Mouse (Mus musculus): ENCODE measurements around the gene Gal3st4.

Gene Gal3st4

GRCm38 (mm10) chr5:138262001-138262400 is 10.6 kb downstream of the Gal3st4 start:
- DNase-seq (ENCODE audit: low spot score in 2 of 2), result no peak

- DNase-seq (ENCODE audit: low spot score in 2 of 2), result no peak
Observed at GRCm38 (mm10) chr5:138260834-138261233, 11.8 kb downstream of the Gal3st4 start.

GRCm38 (mm10) chr5:138260051-138260450 is 12.6 kb downstream of the Gal3st4 start:
- no peak for DNase-seq (ENCODE audit: low spot score in 2 of 2)

GRCm38 (mm10) chr5:138258993-138259392 is 13.6 kb downstream of the Gal3st4 start:
- no peak for DNase-seq (ENCODE audit: low spot score in 2 of 2)

GRCm38 (mm10) chr5:138258542-138258941 is 14.1 kb downstream of the Gal3st4 start:
- DNase-seq (ENCODE audit: low spot score in 2 of 2), result no peak

GRCm38 (mm10) chr5:138258078-138258477 is 14.6 kb downstream of the Gal3st4 start:
- no peak for DNase-seq (ENCODE audit: low spot score in 2 of 2)

- no peak for DNase-seq (ENCODE audit: low spot score in 2 of 2)
Observed at GRCm38 (mm10) chr5:138257585-138257978, 15.1 kb downstream of the Gal3st4 start.

GRCm38 (mm10) chr5:138256966-138257584 is 15.6 kb downstream of the Gal3st4 start:
- DNase-seq (ENCODE audit: low spot score in 2 of 2), result peak in 1 of 2 experiments; percentile 31

GRCm38 (mm10) chr5:138256094-138256467 is 16.6 kb downstream of the Gal3st4 start:
- DNase-seq (ENCODE audit: low spot score in 2 of 2), result no peak

- peak; percentile 76 to 84 for DNase-seq (ENCODE audit: low spot score in 2 of 2)
Observed at GRCm38 (mm10) chr5:138255353-138256093, 17.1 kb downstream of the Gal3st4 start, which contains the start of gene Lamtor4. Gene Lamtor4, plus strand, starts transcription at chr5:138255482.

- no peak for DNase-seq (ENCODE audit: low spot score in 2 of 2)
Observed at GRCm38 (mm10) chr5:138253061-138253460, 19.6 kb downstream of the Gal3st4 start.

- no peak for DNase-seq (ENCODE audit: low spot score in 2 of 2)
Observed at GRCm38 (mm10) chr5:138251144-138251543, 21.5 kb downstream of the Gal3st4 start.

GRCm38 (mm10) chr5:138241511-138241910 is 31.1 kb downstream of the Gal3st4 start:
- DNase-seq (ENCODE audit: low spot score in 2 of 2), result no peak

- no peak for DNase-seq (ENCODE audit: low spot score in 2 of 2)
Observed at GRCm38 (mm10) chr5:138234224-138234623, 38.4 kb downstream of the Gal3st4 start.

- no peak for DNase-seq (ENCODE audit: low spot score in 2 of 2)
Observed at GRCm38 (mm10) chr5:138233778-138234177, 38.9 kb downstream of the Gal3st4 start.

GRCm38 (mm10) chr5:138229511-138229910 is 43.1 kb downstream of the Gal3st4 start:
- DNase-seq (ENCODE audit: low spot score in 2 of 2), result no peak

GRCm38 (mm10) chr5:138228026-138228425 is 44.6 kb downstream of the Gal3st4 start:
- DNase-seq (ENCODE audit: low spot score in 2 of 2), result peak in 1 of 2 experiments; percentile 52

GRCm38 (mm10) chr5:138227367-138227766 is 45.3 kb downstream of the Gal3st4 start:
- no peak for DNase-seq (ENCODE audit: low spot score in 2 of 2)

- no peak for DNase-seq (ENCODE audit: low spot score in 2 of 2)
Observed at GRCm38 (mm10) chr5:138226491-138226890, 46.1 kb downstream of the Gal3st4 start.

- DNase-seq (ENCODE audit: low spot score in 2 of 2), result no peak
Observed at GRCm38 (mm10) chr5:138225700-138226099, 46.9 kb downstream of the Gal3st4 start, which contains the start of gene Nxpe5. Gene Nxpe5, plus strand, starts transcription at chr5:138225898.

- DNase-seq (ENCODE audit: low spot score in 2 of 2), result no peak
Observed at GRCm38 (mm10) chr5:138223287-138223686, 49.4 kb downstream of the Gal3st4 start.

- peak; percentile 73 to 86 for DNase-seq (ENCODE audit: low spot score in 2 of 2)
Observed at GRCm38 (mm10) chr5:138222111-138222510, 50.5 kb downstream of the Gal3st4 start.

- DNase-seq (ENCODE audit: low spot score in 2 of 2), result no peak
Observed at GRCm38 (mm10) chr5:138219864-138220263, 52.8 kb downstream of the Gal3st4 start.
